Mouse (Mus musculus) megakaryocyte, embryonic 14.5 days (primary cell): ENCODE data around the gene Mprip.
"Not testable (repeated sequence)": the region's sequence is repeated elsewhere in the genome, so short reads cannot be mapped to it uniquely, and the experiment has no call there.

Source experiments
- FLI1 ChIP-seq: IDR thresholded peaks from 2 replicates; pipeline ENCODE4 v1.6.1; 2012; ENCODE audit warnings: low read length, inconsistent platforms, mixed read lengths
- GATA1 ChIP-seq: IDR thresholded peaks from 3 replicates; pipeline ENCODE4 v1.6.1; 2012; ENCODE audit warnings: mixed read lengths, low read length, inconsistent platforms, borderline replicate concordance

GRCm38 (mm10) chr11:59674746-59675145 is 13.6 kb downstream of the Mprip start:
- not testable (repeated sequence) for TF ChIP-seq GATA1, FLI1
